28 mouse cellular contexts compared by ENCODE assay signal in the genomic region with DNA sequence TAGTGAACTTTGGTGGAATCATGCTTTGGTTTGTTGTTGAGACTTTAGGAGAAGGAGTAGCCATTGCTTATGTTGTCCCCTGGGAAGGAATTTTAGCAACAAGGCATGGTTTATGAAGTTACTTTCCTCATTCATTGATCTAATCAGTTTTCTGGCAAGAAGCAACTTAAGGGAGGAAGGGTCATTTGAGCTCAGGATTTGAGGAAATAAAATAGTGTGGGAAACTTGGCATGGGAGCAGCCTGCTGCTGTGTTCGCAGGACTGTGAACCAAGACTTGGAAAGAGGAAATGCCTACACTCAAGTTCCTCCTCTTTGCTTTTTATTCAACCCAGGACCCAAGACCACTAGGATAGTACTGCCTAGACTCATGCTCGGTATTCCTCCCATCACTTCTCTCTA.
"Had no signal": no experiment of that assay in that cellular context is flagged by ENCODE, and none has a peak within 500 bp of the region (broad histone marks: within the 10 kb centered on the region; RNA-seq: fewer than 3 reads in every experiment).

No protein-coding gene starts in this region.

- H3K9me3 ChIP-seq: embryonic facial prominence, embryonic 10.5 days; embryonic facial prominence, embryonic 12.5 days; embryonic facial prominence, embryonic 13.5 days; embryonic facial prominence, embryonic 15.5 days; forebrain, embryonic 10.5 days; forebrain, embryonic 12.5 days; forebrain, embryonic 13.5 days; forebrain, embryonic 15.5 days had no signal

- H3K4me3 ChIP-seq: embryonic facial prominence, embryonic 10.5 days; embryonic facial prominence, embryonic 12.5 days; embryonic facial prominence, embryonic 13.5 days; embryonic facial prominence, embryonic 15.5 days; erythroblast, embryonic 14.5 days; forebrain, embryonic 10.5 days; forebrain, embryonic 12.5 days; forebrain, embryonic 13.5 days; forebrain, embryonic 15.5 days; gastrocnemius, adult 2 months; heart, adult 2 months had no signal

- H3K4me2 ChIP-seq: embryonic facial prominence, embryonic 12.5 days; embryonic facial prominence, embryonic 13.5 days; embryonic facial prominence, embryonic 15.5 days; forebrain, embryonic 12.5 days; forebrain, embryonic 13.5 days; forebrain, embryonic 15.5 days had no signal

- H3K9ac ChIP-seq: embryonic facial prominence, embryonic 12.5 days; embryonic facial prominence, embryonic 13.5 days; embryonic facial prominence, embryonic 15.5 days; forebrain, embryonic 12.5 days; forebrain, embryonic 13.5 days; forebrain, embryonic 15.5 days; forebrain, postnatal 0 days had no signal

- H3K36me3 ChIP-seq: embryonic facial prominence, embryonic 12.5 days; embryonic facial prominence, embryonic 13.5 days; embryonic facial prominence, embryonic 15.5 days; forebrain, embryonic 10.5 days; forebrain, embryonic 12.5 days; forebrain, embryonic 15.5 days had no signal

- DNase-seq: cerebellum, adult 2 months; cerebellum, adult 8-10 months; cerebellum, adult 9-10 months; cerebellum, adult 9-11 months; cerebellum, postnatal 10 days; cerebellum, postnatal 14 days; cerebellum, postnatal 25 days; cerebellum, postnatal 36 days; embryo, embryonic 11 days; forebrain, postnatal 0 days; gastrocnemius, adult 2 months; gastrocnemius, postnatal 10 days; gastrocnemius, postnatal 14 days; gastrocnemius, postnatal 25 days; gastrocnemius, postnatal 36 days; heart, adult 18-20 months; heart, adult 2 months had no signal

- ATAC-seq: forebrain, embryonic 13.5 days; forebrain, embryonic 14.5 days; forebrain, embryonic 15.5 days; forebrain, embryonic 16.5 days; forebrain, postnatal 0 days had no signal

- H3K27me3 ChIP-seq: embryonic facial prominence, embryonic 12.5 days; embryonic facial prominence, embryonic 13.5 days; embryonic facial prominence, embryonic 15.5 days had no signal

- H3K27ac ChIP-seq: embryonic facial prominence, embryonic 10.5 days; embryonic facial prominence, embryonic 12.5 days; embryonic facial prominence, embryonic 13.5 days; embryonic facial prominence, embryonic 15.5 days; forebrain, embryonic 10.5 days; forebrain, embryonic 12.5 days; forebrain, embryonic 13.5 days; forebrain, embryonic 15.5 days; gastrocnemius, adult 2 months; heart, adult 2 months had no signal
